Mouse (Mus musculus) hindbrain, embryonic 14.5 days (tissue): ENCODE measurements around the gene Srrd. TPM values are rescaled to one million over a fixed set of nuclear protein-coding genes. Genes with fewer than 3 reads are reported as not detected.

ENCODE experiments used
- ATAC-seq: fragments of 200-750 bp; cut with Nextera tagmentation; 2 replicates; pipeline ENCODE4 v1.8.0; 2017; ENCODE audit warnings: moderate number of reproducible peaks, mild to moderate bottlenecking, moderate TSS enrichment, moderate library complexity; ENCODE audit not compliant: low FRiP score
- DNase-seq: peaks from one replicate; pipeline ENCODE4 v3.0.0-alpha.2; 2015; ENCODE audit warnings: low spot score
- H3K27ac ChIP-seq: fragments of 300-500 bp; sonication (generic); 2 replicates; pipeline ENCODE4 v1.5.1; 2014; ENCODE audit warnings: mild to moderate bottlenecking, moderate library complexity
- H3K27me3 ChIP-seq: fragments of 300-500 bp; sonication (generic); 2 replicates; pipeline ENCODE4 v1.6.1; 2014; ENCODE audit warnings: mild to moderate bottlenecking, low read length, mixed read lengths; ENCODE audit not compliant: control insufficient read depth, insufficient read depth
- H3K36me3 ChIP-seq: fragments of 300-500 bp; sonication (generic); replicated peaks from 2 replicates; pipeline ENCODE4 v1.6.1; 2014; ENCODE audit not compliant: control insufficient read depth, insufficient read depth
- H3K4me1 ChIP-seq: fragments of 300-500 bp; sonication (generic); replicated peaks from 2 replicates; pipeline ENCODE4 v1.6.1; 2014; ENCODE audit warnings: antibody characterized with exemption, low read length, mixed read lengths; ENCODE audit not compliant: control insufficient read depth, insufficient read depth
- H3K4me2 ChIP-seq: fragments of 300-500 bp; sonication (generic); replicated peaks from 2 replicates; pipeline ENCODE4 v1.6.1; 2014; ENCODE audit warnings: mild to moderate bottlenecking, moderate library complexity
- H3K4me3 ChIP-seq: fragments of 300-500 bp; sonication (generic); replicated peaks from 2 replicates; pipeline ENCODE4 v1.5.1; 2014; ENCODE audit warnings: mild to moderate bottlenecking, low read length
- H3K9ac ChIP-seq: fragments of 300-500 bp; sonication (generic); 2 replicates; pipeline ENCODE4 v1.6.1; 2014
- H3K9me3 ChIP-seq: fragments of 300-500 bp; sonication (generic); 2 replicates; pipeline ENCODE4 v1.6.1; 2016; ENCODE audit warnings: low read length; ENCODE audit not compliant: control insufficient read depth
- WGBS: fragments of 180-500 bp; shearing (Covaris S2); extraction: QIAGEN DNeasy Blood & Tissue Kit; methylation state at CpG from one replicate; pipeline ENCODE4 v1.1.7; 2014; 5-methylcytosine and 5-hydroxymethylcytosine counted together
- polyA plus RNA-seq: library from polyadenylated mRNA; unstranded; fragments of >200 nt; fragmentation: Nextera tagmentation; extraction: Ambion mirVana; gene quantifications from 2 replicates; pipeline ENCODE4 v1.2.1, GENCODE M21; 2014

Srrd gene
- polyA plus RNA-seq, 1 experiment from 2014 or later: 62.5 TPM

DNA sequence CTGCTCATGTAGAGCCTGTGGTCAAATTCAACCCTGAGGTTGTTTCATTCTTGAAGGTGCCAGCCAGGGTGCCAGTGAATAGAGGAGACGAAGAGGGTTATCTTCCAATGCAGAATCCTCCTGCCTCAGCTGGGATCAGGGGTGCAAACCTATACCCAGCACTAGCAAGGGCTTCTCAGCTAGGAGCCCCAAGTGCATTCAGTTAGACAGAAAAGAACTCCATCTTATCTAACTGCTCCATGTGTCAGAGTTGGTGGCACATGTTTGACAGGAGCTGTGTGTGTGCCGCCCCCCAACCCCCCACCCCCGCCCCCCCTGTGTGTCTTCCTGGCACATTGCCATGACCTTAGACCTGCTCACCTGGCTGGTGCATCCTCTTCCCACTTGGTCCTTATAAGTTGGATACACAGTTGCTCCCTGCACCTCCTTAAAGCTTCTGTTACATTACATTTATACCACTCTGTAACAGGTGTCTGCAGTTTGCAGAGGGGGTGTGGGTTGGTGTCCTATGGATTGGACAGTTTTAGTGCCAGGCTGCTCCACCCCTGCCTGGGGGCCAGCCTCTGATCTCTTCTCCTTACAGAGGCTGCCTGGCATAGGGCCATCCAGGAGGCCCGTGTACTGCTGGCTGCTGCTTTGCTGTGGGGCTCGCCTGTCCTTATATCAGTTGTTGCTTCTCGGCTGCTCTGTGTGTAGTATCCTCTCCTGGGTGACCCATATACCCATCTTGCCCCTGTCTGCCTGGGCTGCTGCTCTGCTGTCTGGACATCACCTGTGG is 46.2 kb downstream of the Srrd start:
- ATAC-seq: no peak
- H3K4me3 ChIP-seq: no peak overlapping the region
- peaks cover 11% of the 10 kb centered on the region; the same call in 1 of the 2 replicates for H3K4me1 ChIP-seq
- no peaks in the 10 kb centered on the region for H3K9me3 ChIP-seq
- DNase-seq: no peak
- H3K9ac ChIP-seq: no peak overlapping the region
- no peaks in the 10 kb centered on the region for H3K27me3 ChIP-seq
- no peak overlapping the region for H3K4me2 ChIP-seq
- WGBS: 75% methylated on average over 6 of the region's 6 CpGs
- peak overlapping the region; percentile 14; the same call in 1 of the 2 replicates for H3K27ac ChIP-seq
- H3K36me3 ChIP-seq: no peaks in the 10 kb centered on the region

DNA sequence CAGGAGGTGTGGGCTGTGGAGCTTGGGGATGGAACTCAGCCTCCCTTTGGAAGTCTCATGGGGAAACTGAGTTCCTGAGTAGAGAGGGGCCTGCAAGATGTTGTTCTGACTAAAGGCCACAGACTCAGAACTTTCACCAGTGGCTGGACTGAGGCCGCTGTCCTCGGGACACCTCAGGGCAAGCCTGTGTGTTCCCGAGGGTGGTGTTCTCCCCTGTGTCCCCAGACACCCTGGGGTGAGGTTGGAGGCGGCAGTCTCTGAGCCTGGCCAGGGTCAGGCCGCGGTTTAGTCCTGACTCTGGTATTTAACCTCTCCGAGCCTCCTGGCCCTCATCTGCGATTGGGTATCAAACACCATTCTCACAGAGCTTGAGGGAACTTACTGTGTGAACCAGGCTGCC is 47.3 kb downstream of the Srrd start:
- H3K4me3 ChIP-seq: no peak overlapping the region
- no peak overlapping the region for H3K9ac ChIP-seq
- no peak for ATAC-seq
- DNase-seq: no peak
- H3K4me1 ChIP-seq: peaks cover 11% of the 10 kb centered on the region; the same call in 1 of the 2 replicates
- no peaks in the 10 kb centered on the region for H3K27me3 ChIP-seq
- no peaks in the 10 kb centered on the region for H3K9me3 ChIP-seq
- 54% methylated on average over 8 of the region's 8 CpGs for WGBS
- no peak overlapping the region for H3K27ac ChIP-seq
- no peaks in the 10 kb centered on the region for H3K36me3 ChIP-seq
- H3K4me2 ChIP-seq: no peak overlapping the region

DNA sequence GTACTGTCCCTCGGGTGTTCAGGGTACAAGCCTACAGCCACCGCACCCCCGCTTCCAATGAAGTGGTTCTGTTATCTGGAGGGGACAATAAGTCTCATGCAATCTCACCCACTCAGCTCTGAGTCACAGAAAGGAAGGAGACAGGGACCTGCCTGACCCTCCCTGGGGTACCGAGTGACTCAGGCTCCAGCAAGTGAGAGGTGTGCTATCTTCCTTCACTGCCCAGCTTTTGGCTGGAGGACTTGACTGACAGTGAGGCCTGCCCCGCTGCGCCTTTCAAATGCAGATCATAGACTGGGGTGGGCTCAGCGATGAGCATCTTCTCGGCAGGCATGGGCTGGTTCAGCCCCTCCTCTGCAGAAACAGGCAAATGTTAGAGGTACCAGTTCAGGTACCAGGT is 47.7 kb downstream of the Srrd start:
- no peak overlapping the region for H3K9ac ChIP-seq
- H3K4me1 ChIP-seq: peaks cover 11% of the 10 kb centered on the region; the same call in 1 of the 2 replicates
- no peak overlapping the region for H3K4me2 ChIP-seq
- ATAC-seq (no peak), DNase-seq (no peak)
- H3K36me3 ChIP-seq: no peaks in the 10 kb centered on the region
- WGBS: 30% methylated on average over 8 of the region's 8 CpGs
- no peak overlapping the region for H3K27ac ChIP-seq
- no peak overlapping the region for H3K4me3 ChIP-seq
- H3K9me3 ChIP-seq: no peaks in the 10 kb centered on the region
- H3K27me3 ChIP-seq: no peaks in the 10 kb centered on the region

DNA sequence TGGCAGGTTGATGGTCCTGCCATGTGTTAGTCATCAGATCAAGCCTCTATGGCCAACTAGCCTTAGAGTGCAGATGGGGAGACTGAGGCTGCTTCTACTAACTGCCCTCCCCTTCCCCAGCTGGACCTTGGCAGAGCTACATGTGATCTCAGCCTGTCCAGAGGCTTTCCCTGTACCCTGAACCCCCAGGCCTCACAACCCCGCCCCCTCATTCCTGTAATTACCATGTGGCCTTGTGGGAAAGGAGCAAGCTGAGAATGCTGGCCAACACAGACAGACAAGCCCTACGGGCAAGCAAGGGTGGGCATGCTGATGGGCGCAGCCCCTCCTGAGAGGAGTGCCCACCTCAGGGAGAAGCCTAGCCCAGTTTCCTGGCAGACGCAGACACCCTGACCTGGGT is 48.1 kb downstream of the Srrd start:
- Histone ChIP-seq H3K9me3 (no peaks in the 10 kb centered on the region), H3K27ac (no peak overlapping the region), H3K27me3 (no peaks in the 10 kb centered on the region), H3K4me1 (peaks cover 11% of the 10 kb centered on the region; the same call in 1 of the 2 replicates), H3K36me3 (no peaks in the 10 kb centered on the region), H3K9ac (no peak overlapping the region), H3K4me2 (no peak overlapping the region), H3K4me3 (no peak overlapping the region)
- DNase-seq (no peak), ATAC-seq (no peak)
- 64% methylated on average over 4 of the region's 4 CpGs for WGBS

DNA sequence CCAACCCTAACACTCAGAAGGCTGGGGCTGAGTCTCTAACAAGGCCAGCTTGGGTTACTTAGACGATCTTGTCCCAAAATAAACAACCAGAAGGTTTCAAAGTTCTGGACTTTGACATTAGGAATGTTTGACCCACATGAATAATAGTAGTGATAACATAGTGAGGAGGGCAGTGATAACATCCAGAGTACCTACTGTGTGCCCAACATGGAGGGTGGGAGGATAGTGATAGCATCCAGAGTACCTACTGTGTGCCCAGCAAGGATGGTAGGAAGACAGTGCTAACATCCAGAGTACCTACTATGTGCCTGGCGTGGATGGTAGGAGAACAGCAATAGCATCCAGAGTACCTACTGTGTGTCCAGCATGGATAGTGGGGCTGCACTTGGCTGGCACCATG is 49.0 kb downstream of the Srrd start:
- H3K4me1 ChIP-seq: peaks cover 11% of the 10 kb centered on the region; the same call in 1 of the 2 replicates
- no peaks in the 10 kb centered on the region for H3K9me3 ChIP-seq
- H3K9ac ChIP-seq: no peak overlapping the region
- WGBS: 85% methylated on average over 2 of the region's 2 CpGs
- H3K36me3 ChIP-seq: no peaks in the 10 kb centered on the region
- H3K27ac ChIP-seq: no peak overlapping the region
- no peak overlapping the region for H3K4me2 ChIP-seq
- no peak for ATAC-seq
- no peak overlapping the region for H3K4me3 ChIP-seq
- DNase-seq: no peak
- no peaks in the 10 kb centered on the region for H3K27me3 ChIP-seq

DNA sequence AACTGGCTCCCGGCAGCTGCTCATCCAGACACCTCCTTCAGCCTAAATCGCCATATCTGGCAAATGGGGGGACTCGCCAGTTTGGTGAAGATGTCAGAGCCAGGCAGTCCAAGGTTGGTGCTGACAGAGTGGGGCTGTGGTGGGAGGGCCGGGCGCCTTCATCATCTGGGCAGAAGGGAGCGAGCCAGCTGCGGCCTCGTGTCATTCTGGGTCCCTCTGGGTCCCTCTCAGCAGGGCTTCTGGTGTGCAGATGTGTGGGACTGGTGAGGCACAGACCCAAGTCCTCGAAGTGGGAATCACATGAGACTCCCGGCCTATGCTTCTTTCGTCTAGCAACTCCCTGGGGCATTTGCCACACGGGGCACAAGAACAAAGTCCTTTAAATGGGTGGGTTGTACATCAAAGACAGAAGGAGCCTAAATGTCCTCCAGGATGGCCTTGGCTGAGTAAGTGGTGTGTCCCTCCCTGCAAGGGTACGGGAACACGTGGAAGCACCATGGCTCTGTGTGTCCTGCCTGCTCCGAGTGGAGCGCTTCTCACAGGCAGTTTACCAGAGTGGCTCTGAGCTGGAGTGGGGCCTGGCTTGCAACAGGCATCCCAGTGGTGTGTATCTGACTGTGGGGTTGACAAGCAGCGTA is 50.4 kb downstream of the Srrd start:
- DNase-seq (no peak), ATAC-seq (no peak)
- Histone ChIP-seq H3K4me1 (peaks cover 11% of the 10 kb centered on the region; the same call in 1 of the 2 replicates), H3K36me3 (no peaks in the 10 kb centered on the region), H3K27ac (no peak overlapping the region), H3K4me2 (no peak overlapping the region), H3K9me3 (no peaks in the 10 kb centered on the region), H3K4me3 (no peak overlapping the region), H3K9ac (no peak overlapping the region), H3K27me3 (no peaks in the 10 kb centered on the region)
- WGBS: 76% methylated on average over 17 of the region's 17 CpGs

DNA sequence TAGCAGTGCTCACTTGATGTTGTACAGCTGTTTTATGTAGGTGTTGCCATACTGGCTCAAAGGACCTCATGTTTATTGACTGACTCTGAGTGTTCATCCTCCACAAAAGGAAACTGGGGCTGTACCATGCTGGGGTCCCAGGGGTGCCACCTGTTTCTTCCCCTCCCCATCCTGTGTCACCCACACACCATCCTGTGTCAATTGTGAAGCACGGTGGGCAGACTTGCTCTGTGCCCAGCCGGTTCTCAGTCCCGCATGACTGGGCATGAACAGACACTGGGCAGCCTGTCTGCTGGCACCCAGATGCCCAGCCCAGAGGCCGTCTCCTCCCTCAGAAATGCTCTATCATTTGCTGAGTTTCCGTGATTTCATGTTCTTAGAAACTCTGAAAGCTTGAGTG is 51.0 kb downstream of the Srrd start:
- DNase-seq (no peak), ATAC-seq (no peak)
- peaks cover 9% of the 10 kb centered on the region; the same call in 1 of the 2 replicates for H3K4me1 ChIP-seq
- H3K27me3 ChIP-seq: no peaks in the 10 kb centered on the region
- H3K9ac ChIP-seq: no peak overlapping the region
- 83% methylated on average over 5 of the region's 5 CpGs for WGBS
- H3K4me2 ChIP-seq: no peak overlapping the region
- H3K9me3 ChIP-seq: no peaks in the 10 kb centered on the region
- H3K27ac ChIP-seq: no peak overlapping the region
- no peaks in the 10 kb centered on the region for H3K36me3 ChIP-seq
- no peak overlapping the region for H3K4me3 ChIP-seq

DNA sequence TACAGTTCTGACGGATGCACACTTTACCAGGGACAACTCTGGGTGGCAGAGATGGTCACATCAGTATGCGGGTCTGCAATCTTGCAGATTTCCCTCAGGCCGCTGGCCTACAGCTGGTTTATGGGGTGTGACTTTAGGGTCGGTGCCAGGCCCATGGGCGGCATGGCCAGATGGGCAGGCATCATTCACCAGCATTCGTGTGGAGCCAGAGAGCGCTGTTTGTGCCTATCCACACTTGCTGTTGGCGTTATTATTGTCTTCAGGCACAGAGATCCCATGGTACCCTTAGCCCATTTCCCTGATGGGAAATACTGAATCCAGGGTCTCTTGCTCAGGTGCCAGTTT is 52.3 kb downstream of the Srrd start:
- Histone ChIP-seq H3K4me2 (no peak overlapping the region), H3K4me3 (no peak overlapping the region), H3K4me1 (peaks cover 8% of the 10 kb centered on the region; the same call in 1 of the 2 replicates), H3K36me3 (no peaks in the 10 kb centered on the region), H3K27ac (no peak overlapping the region), H3K9me3 (no peaks in the 10 kb centered on the region), H3K27me3 (no peaks in the 10 kb centered on the region), H3K9ac (no peak overlapping the region)
- 81% methylated on average over 8 of the region's 8 CpGs for WGBS
- no peak for DNase-seq
- no peak for ATAC-seq

DNA sequence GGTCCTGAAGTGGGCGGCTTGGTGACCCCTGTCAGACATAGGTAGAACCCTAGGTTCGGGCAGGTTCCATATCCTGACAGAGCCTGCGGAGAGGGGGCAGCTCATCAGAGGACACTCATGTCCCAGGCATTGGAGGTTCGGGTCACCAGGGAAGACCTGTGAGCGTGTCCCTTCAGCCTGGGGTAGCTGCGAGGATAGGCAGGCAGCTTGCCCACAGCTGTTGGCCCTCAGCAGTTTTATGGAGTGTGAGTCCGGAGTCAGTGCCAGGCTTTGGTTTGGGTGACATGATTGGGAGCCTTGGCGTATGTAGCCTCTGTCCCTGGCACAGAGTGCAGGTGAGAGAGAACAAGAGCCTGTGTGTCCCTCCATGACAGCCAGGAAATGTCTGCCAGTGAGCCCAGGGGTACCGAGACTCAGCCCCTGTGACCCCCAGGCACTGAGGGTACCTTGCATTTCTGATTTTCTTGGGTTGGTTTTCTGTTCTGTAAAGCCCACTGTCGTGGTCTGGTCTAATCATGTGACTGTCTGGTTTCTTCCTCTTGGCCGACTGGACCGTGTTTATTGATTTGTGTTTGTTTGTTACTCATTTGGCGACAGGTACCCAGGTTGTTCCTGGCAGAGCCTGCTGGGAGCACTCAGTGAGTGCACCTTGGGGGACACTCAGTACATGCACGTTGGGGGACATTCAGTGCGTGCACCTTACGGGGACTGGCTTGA is 52.9 kb downstream of the Srrd start:
- Histone ChIP-seq H3K9ac (no peak overlapping the region), H3K9me3 (no peaks in the 10 kb centered on the region), H3K4me3 (no peak overlapping the region), H3K27ac (no peak overlapping the region), H3K4me2 (no peak overlapping the region), H3K27me3 (no peaks in the 10 kb centered on the region), H3K4me1 (peaks cover 4% of the 10 kb centered on the region; the same call in 1 of the 2 replicates), H3K36me3 (no peaks in the 10 kb centered on the region)
- ATAC-seq (no peak), DNase-seq (no peak)
- WGBS: 85% methylated on average over 16 of the region's 16 CpGs
